Mouse (Mus musculus) MEL-GATA-1-ER (cell line): ENCODE data around the gene Susd6.

Experiments
- DNase-seq: peaks from one replicate; pipeline ENCODE4 v3.0.0-alpha.2; 2012; ENCODE audit warnings: low read depth; ENCODE audit errors: extremely low read depth

Susd6 gene

DNA sequence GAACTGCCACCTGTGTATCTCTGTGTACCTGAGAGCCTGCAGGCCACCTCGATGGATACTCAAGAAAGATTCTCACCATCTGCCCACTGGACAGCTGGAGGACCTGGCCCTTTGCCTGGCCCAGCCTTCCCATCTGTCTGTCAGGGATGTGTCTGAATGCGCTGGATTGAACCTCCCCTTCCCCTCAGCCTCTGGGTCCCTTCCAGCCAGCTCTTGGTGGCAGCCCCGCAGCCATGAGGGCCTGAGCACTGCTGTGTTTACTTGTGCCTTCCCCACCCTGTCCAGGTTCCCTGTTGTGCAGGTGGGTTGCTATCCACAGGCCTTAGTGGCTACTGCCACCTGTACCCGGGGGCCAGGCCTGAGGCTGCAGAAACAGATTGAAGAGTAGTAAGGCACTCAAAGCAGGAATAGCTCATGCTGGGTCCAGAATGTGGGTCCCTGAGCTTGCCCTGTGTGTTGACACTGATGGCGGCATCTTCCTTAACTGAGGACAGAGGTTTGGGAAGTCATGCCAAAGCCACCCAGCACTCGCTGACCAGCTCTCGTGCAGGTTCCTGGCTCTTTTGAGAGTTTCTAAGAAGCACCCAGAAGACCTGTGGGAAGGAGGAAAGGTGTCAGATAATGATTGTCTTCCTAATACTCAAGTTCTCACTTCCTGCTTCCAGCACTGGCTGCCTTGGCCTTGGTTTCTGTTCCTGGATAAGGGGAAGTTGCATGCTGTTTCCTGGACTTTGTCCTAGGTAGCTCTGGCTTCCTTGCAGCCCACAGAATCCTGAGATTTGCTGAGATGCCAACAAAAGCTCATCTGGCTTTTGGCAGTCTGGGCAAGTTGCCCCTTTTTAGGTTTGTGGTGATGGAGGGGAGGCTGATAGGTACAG is 87.1 kb downstream of the Susd6 start:
- no peak for DNase-seq

DNA sequence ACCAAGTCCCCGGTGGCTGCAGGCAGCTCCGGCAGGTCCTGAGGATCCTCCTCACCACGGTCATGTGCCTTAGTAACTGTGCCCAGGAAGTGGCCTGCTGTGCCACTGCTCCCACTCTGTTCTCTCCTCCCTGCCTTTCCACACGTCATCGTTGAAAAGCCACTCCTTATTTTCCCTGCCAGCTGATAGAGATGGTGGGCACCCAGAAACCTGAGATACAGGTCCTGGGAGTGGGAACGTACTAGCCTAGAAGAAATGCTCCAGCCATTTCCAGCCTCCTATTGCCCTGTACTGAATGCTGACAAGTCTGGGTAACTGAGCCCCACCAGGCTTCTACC is 87.8 kb downstream of the Susd6 start:
- DNase-seq, result no peak

DNA sequence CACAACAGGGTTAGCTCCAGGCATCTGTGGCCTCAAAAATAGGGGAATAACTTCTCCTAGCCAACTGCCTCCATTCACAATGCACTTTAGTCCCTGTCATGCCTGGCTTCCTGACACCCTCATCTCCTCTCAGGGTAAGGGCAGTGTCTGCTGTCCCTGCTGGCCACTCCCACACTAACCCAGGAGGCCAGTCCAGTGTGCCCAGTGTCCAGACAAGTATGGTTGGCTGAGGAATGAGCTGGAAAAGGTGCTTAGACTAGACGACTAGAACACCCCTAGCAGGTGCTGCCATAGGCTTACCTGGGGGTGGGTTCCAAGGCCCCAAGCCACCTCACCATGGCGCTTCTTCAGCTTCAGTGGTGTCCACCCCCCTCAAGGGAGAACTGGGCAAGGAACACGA is 88.3 kb downstream of the Susd6 start:
- DNase-seq, result no peak

DNA sequence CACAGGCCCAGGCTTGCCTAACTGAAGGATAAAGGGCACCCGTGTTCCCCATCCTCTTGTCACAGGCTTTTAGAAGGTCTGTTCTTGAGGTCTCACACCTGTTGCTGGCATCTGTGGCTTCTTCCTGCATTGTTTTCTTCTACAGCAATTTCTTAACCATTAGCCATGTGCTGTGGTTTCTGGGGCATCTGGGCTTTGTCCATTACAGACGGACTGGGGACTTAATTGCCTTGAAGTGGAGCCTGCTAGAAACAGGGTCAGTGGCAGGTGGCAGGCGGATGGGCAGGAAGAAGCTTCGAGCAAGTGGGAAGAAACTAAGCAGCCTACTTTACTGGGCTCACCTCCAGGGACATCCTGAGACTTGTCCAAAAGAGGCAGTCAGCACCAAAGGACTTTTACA is 89.0 kb downstream of the Susd6 start:
- no peak for DNase-seq

DNA sequence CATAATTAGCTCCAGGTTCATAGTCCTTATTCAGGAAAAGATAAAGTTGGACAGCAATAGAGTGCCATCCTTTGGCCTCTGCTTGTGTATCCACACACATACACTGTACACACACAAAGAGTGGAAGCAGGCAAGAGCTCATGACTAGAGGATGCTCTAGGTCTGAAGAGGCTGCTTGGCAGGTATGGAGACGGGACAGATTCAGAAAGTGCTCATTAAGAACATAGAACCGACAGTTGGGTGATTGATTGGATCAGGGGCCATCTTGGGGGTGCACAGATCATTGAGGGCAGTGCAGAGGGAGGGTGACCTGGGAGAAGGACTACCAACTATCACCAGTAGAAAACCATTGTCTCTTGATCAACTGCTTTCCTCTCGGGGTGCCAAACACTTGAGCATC is 90.8 kb downstream of the Susd6 start:
- DNase-seq, result no peak

DNA sequence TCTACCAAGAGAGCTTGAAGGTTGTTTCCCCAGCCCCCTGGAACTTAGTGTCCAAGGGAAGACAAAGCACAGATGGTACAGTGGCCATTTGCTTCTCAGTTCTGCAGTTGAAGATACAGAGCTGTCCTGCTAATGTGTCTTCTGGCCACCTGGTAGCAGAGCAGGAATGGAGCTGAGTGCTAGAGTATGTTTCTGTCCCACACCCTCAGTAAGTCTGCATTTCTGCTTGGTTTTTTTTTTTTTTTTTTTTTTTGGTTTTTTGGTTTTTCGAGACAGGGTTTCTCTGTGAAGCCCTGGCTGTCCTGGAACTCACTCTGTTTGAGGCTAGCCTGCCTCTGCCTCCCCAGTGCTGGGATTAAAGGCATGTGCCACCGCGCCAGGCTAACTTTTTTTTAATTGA is 93.0 kb downstream of the Susd6 start:
- no peak for DNase-seq

DNA sequence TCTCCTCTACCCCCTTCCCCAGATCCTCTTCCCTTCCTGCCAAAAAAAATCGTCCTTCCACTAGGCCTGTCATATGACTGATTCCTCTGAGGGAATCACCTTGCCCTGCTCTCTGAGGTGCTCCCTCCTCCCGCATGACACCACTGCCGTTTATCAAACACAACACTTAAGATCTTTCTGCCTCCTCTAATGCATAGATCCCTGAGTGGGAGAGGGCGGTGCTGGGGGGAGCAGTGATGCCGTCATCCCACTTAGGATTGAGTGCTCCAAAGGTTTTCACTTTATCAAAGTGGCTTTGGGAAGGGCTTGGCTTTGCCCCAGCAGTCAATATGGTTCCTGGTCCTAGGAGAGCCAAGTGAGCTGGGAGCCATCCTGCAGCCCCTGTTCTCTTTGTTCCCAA is 93.6 kb downstream of the Susd6 start:
- DNase-seq, result no peak

DNA sequence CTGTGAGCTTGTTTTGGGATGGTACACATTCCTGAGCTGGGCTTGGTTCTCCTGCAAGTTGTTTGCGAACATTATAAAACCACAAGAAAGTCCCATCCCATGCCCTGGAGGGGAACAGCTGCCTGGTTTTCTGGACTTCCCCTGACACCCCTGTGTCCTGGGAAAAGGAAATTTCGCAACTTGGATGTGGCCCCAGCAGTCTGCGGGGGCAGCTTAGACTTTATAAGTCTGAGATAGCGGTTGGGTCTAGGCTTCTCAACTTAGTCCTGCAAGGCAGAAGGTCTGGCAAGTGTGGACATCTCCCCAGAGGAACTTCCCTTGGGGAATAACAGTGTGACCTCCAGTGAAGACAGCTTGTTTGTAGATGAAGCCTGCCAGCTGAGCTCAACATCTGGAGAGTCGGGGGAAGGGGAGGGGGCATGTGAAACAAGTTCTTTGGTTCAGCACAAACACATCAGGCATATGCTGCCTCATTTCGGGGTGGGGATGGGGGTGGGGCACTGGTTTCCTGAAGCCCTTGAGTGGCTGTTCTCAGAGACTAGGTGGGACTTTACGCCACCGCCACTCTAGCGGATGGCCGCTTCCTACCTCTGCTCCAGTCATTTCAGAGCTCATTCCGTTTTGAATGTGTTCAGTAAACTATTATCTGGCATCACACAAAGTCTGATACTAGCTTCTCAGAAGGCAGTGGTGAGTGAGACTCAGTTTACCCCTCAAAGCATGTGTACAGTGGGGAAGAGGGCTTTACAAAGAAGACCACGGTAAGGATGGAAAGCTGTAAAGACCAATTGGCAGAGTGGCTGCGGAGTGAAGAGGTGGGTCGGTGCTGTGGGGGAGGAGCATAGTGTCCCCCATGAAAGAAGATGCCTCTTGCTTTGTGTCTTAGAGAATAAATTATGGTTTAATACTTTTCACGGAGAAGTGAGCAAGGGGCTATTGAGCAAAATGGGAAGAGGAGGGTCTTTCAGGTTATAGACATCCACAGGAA is 95.3 kb downstream of the Susd6 start:
- DNase-seq, result no peak

DNA sequence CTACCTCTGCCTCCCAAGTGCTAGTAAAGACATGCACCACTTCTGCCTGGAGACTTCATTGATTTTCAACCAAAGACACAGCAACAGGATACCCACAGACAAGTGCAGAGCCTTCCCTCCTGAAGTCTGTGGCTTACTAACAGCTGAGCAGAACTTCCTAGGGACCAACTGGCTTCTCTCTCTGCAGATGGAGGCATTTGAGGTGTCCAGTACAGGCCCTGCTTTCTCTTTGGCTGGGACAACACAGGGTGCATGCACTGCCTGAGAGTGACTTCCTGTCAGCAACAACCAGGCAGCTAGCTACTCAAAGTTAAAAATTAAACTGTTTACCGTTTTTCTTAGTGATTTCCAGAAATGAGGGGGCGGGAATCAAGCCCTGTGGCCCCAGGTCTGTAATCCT is 96.7 kb downstream of the Susd6 start:
- DNase-seq, result no peak

DNA sequence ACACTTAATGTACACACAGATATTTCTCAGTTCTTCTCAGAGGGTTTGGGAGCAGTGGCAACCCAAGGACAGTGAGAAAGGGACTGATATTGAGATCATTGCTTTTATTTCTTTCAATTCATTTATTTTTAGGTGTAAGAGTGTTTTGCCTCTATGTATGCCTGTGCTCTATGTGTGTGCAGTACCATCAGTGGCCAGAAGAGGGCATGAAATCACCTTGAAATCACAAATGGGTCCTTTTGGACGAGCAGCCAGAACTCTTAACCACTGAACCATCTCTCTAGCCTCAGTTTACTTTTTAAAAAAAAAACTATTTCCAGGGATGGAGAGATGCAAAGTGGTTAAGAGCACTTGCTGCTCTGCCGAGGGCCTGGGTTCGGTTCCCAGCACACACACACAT is 99.0 kb downstream of the Susd6 start:
- peak; percentile 11 for DNase-seq

DNA sequence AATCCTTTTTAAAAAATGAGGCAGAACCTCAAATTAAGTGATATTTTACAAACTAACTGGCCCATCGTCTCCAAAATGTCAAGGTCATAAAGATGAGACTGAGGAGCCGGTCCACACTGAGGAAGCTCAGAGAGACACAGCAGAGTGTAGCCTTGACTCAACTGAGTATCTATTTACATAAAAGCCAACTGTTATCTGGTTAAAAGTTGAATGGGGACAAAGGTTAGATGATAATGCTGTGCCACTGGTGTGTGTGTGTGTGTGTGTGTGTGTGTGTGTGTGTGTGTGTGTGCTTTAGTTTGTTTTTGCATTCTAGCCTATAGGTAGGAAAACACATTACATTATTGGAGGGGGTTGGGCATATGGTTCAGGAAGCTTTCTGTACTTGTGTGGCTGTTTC is 100.8 kb downstream of the Susd6 start:
- DNase-seq, result no peak

DNA sequence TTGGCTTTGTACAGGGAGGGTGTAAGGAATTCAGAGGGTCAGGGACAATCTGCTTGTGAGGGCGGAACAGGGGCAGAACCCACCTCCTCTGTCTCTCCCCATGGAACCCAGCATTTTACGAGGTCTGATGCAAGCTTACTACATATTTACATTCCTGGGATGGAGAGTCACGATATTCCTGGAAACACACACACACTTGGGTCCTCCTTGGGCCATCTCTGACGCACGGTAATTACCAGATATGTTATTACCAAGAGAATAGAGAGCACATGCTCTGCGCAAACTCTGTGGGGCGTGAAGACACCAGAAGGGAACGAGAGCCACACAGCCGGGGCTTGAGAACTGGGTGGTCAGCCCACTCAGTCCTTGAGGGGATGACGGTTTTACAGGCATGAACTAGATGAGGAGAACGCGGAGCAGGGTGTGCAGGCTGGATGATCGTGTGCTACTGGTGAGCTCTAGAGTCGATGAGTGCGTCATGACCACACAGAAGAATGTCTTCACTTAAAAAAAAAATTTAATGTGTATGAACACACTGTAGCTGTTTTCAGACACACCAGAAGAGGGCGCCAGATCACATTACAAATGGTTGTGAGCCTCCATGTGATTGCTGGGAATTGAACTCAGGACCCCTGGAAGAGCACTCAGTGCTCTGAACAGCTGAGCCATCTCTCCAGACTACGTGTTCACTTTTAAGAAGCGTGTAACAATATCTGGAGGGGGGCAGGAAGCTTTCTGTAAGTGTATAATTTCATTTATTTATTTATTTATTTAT is 103.6 kb downstream of the Susd6 start:
- DNase-seq, result no peak

DNA sequence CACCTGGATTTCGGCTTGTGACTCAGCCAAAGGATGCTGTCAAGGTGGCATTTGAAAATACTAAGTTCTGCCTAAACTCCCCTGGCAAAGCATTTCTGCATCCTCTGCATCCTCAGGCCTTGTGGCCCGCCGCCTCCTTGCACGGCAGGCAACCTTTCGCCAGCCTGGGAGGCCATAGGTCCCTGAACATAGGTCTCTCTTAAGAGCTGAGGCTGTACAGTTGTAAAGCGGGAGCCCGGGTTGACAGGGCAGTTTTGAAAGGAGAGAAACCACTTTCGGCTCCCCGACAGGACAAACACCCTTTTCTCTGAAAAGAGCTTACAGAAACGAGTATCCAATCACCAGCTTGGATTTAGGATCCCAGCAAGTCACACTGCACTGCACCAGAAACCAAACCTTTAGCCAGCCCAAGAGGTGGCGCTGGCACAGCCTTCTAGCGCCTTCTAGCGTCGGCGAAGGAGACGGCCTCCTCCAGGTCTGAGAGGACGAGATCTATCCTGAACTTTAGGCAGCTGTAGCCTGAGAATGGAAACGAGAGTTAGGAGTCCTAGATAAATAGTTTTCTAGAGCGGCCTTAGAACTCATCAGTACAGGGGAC is 104.8 kb downstream of the Susd6 start:
- peak; percentile 67 for DNase-seq

DNA sequence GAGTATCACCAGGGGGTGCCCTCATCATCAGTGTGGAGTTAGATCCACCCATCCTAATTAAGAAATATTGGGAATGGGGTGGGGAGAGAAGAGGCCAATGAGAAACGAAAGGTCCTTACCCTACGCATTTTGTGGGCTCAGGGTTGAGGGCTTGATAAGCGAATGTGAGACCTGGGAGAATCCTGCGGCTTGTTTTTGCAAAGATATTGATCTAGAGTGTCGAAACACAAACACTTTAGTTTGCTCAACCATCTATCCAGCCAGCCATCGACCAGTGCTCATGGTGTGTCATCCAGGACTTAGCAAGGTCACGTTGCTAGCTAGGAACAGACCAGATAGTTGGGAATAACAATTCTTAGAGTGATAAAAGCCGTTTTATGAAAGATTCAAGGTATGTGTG is 119.3 kb downstream of the Susd6 start:
- DNase-seq, result no peak

DNA sequence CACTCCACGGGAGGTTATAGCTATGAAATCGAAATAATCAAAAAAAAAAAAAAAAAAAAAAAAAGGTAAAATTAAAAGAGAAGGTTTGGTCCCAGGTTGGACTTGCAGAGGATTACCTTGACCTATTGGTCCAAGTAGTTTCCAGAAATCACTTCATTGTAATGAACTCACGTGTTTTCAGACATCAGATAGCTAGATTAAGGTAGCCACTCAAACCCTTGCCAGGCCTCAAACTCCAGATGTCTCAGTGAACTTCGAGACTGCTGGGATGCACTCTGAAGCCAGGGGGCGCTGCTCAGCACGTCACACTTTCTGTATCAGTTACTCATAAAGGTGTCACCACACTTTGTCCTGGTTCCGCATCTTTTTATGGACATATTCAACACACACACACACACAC is 127.5 kb downstream of the Susd6 start:
- peak; percentile 25 for DNase-seq

DNA sequence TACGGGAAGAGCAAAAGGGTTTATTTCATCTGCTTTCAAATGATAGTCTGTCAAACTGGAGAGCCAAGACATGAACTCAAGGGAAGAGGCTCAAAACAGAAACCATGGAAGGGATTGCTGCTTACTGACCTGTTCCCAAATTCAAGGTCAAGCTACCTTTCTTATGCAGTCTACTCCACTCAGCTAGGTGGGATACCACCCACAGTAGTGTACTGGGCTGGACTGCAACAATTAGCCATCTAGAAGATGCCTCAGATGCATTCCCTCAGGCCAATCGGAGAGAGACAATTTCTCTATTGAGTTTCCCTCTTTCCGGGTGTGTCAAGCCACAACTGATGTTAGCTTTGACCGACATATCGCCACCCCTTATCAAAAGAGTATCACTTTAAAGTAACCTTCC is 131.0 kb downstream of the Susd6 start:
- no peak for DNase-seq

DNA sequence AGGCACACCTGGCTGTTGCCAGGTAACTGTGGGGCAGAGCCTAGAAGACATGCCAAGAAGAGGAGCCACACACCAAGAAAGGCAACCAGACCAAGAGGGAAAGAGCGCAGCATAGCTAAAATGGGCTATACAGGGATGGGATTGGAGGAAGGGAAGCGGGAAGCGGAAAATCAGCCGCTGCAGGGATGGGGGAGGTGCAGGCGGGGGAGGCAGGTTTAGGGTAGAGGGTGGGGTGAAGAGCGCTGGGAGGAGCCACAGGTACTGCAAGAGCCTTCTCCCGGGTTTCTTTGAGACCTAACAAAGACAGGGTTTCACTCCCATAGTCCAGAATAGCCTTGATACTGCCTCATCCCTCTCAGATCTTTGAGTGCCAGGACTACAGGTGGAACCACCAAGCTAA is 132.6 kb downstream of the Susd6 start:
- DNase-seq, result no peak

DNA sequence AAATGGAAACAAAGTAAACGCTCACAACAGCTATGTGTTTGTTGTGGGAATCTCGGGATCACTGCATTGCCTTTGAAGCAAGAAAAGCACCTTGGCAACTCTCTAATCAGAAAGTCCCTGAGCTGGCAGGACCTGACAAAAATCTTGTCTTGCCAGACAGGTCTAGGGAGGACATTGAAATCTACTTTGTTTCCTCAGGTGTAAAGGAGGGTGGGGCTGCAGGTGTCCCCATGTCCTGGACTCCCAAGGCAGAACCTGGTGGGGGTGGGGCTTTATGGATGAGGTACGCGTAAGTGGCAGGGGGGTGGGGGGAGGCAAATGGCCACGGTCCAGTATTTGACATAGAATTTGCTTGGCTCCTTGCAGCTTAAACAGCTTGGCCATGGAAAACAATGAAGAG is 133.3 kb downstream of the Susd6 start:
- DNase-seq, result no peak

DNA sequence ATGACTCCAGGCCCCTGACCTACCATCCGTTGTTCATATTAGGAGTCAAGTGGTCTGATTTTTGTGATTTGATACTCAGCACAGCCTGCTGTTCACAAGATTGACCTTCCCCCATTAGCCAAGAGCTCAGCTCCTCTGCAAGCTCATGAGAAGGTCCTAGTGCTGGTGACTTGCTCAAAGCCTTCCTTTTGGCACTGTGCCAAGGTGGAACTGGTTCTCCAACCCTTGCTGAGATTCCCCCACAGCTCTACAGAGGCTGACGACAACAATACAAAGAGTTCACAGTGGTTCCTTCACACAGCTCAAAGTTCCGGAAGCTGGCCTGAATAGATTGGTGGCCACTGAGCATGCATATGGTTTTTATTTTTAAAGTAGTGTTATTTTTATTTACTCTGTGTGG is 133.9 kb downstream of the Susd6 start:
- DNase-seq, result no peak

DNA sequence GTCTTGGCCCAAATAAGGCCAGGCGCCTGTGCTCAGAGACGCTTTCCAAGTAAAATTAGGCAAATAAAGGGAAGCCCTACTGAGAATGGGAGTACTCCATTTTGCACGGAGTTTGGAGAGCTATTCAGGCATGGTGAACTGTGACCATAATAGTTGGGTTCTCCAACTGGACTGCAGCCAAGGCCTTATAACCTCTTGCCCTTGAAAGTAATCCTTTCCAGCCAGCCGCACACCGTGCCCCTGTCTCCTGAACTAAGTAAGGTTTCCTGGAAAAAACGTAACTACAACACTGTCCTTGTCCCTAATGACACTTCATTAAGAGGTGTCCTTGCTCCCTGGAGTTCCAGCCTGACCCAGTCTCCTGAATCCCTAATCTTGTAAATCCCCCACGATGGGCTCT is 135.6 kb downstream of the Susd6 start:
- no peak for DNase-seq

DNA sequence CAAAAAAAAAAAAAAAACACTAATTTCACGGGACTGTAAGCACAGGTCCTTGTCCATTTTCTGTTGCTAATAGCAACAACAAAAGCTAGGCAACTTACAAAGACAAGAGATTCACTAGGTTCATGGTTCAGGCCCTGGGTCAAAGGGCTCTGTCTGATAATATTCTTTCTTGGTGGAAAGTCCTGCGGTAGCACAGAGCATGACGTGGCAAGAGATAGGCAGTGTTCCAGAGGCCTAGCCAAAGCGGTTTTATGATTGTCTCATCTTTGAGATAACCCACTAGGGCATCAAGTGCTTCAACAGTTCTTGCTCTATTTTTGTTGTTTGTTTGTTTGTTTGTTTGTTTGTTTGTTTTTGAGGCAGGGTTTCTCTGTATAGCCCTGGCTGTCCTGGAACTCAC is 136.2 kb downstream of the Susd6 start:
- no peak for DNase-seq
